Comparison of ENCODE assay signal across 15 mouse cellular contexts in the genomic region with DNA sequence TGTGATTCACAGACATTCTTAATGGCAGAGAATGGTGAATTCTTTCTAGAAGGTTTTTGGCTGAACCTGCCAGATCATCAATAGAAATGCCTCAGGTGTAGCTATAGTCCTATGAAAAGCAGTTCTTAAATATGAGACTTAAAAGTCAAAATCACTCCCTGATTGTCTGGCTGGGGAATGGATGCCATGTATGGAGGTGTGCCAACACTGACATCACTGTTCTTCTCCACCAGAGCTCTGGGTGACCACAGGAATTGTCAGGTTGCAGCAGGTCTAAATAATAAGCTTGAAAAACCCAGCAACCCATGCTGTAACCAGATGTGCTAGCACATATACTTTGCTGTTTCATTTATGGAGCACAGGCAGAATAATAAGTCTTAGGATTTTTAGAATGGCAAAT.
DNase-seq lines count a peak whose midpoint lies in the region; ATAC-seq and TF ChIP-seq lines count a peak whose summit lies in the region.
"Had no signal": no experiment of that assay in that cellular context is flagged by ENCODE, and none has a peak within 500 bp of the region (broad histone marks: within the 10 kb centered on the region; RNA-seq: fewer than 3 reads in every experiment).

No protein-coding gene starts in this region.

- CTCF ChIA-PET in Patski (lab: Charles Lee): interaction anchor here (1.2 to 1.3 kb wide), 2 partner anchors 11 to 16 kb away, joined by 3 to 4 read pairs; no protein-coding TSS in a partner anchor

- H3K4me1 ChIP-seq in limb, embryonic 14.5 days (ENCODE audit: control insufficient read depth, insufficient read depth, low read length): no peaks in the 10 kb centered on the region
- H3K4me1 ChIP-seq in limb, embryonic 10.5 days: no peaks in the 10 kb centered on the region
- H3K4me1 ChIP-seq in olfactory bulb, adult 2 months (ENCODE audit: control insufficient read depth, insufficient read depth, low read length): peaks cover 5% of the 10 kb centered on the region
- H3K4me1 ChIP-seq: hindbrain, embryonic 15.5 days; liver, embryonic 13.5 days; lung, embryonic 15.5 days; midbrain, embryonic 15.5 days had no signal

- H3K9me3 ChIP-seq in limb, embryonic 14.5 days (ENCODE audit: control insufficient read depth, low read length): no peaks in the 10 kb centered on the region
- no peaks in the 10 kb centered on the region for H3K9me3 ChIP-seq in limb, embryonic 10.5 days (replicated peaks)
- H3K9me3 ChIP-seq: hindbrain, embryonic 15.5 days; liver, embryonic 13.5 days; lung, embryonic 15.5 days; midbrain, embryonic 15.5 days had no signal

- no peak for TF ChIP-seq CTCF in Patski (IDR thresholded peaks at IDR 0.05)
- TF ChIP-seq CTCF in olfactory bulb, adult 2 months (IDR thresholded peaks at IDR 0.05; ENCODE audit: insufficient read depth, low read depth, low read length): no peak

- H3K36me3 ChIP-seq in limb, embryonic 14.5 days (ENCODE audit: control insufficient read depth, insufficient read depth, low read length): no peaks in the 10 kb centered on the region
- H3K36me3 ChIP-seq in limb, embryonic 10.5 days: no peaks in the 10 kb centered on the region
- H3K36me3 ChIP-seq: hindbrain, embryonic 15.5 days; liver, embryonic 13.5 days; lung, embryonic 15.5 days; midbrain, embryonic 15.5 days had no signal

- no peak for TF ChIP-seq POLR2A in limb, embryonic 14.5 days (IDR thresholded peaks at IDR 0.05; ENCODE audit: borderline replicate concordance, extremely low read depth, insufficient read depth, insufficient read length)
- TF ChIP-seq POLR2A in olfactory bulb, adult 2 months (IDR thresholded peaks at IDR 0.05; ENCODE audit: insufficient read depth, low read depth, low read length): no peak

- H3K4me3 ChIP-seq in limb, embryonic 14.5 days (replicated peaks; ENCODE audit: low read length): no peak overlapping the region
- no peak overlapping the region for H3K4me3 ChIP-seq in limb, embryonic 10.5 days
- H3K4me3 ChIP-seq in olfactory bulb, adult 2 months (ENCODE audit: insufficient read depth, low read depth, low read length): no peak overlapping the region
- H3K4me3 ChIP-seq: hindbrain, embryonic 15.5 days; liver, embryonic 13.5 days; lung, embryonic 15.5 days; midbrain, embryonic 15.5 days had no signal

- no peak overlapping the region for H3K4me2 ChIP-seq in limb, embryonic 14.5 days (replicated peaks; ENCODE audit: low read depth, low read length, severe bottlenecking)
- H3K4me2 ChIP-seq: heart, embryonic 11.5 days; hindbrain, embryonic 15.5 days; liver, embryonic 13.5 days; lung, embryonic 15.5 days; midbrain, embryonic 15.5 days had no signal

- peak; percentile 43 for DNase-seq in cerebellum, adult 9-10 months
- DNase-seq in cerebellum, adult 9-11 months: no peak
- DNase-seq in limb, embryonic 14.5 days (ENCODE audit: low spot score): peak; percentile 15
- no peak for DNase-seq in limb, embryonic 10.5 days (ENCODE audit: low spot score)
- peak; percentile 56 for DNase-seq in Patski (ENCODE audit: low read depth, low spot score)
- DNase-seq in right cerebral cortex, adult 2 months (ENCODE audit: low spot score in 2 of 2): no peak
- DNase-seq: adrenal gland, postnatal 14 days; heart, postnatal 14 days; liver, embryonic 13.5 days had no signal

- H3K27ac ChIP-seq in limb, embryonic 14.5 days (replicated peaks; ENCODE audit: low read depth, low read length): no peak overlapping the region
- H3K27ac ChIP-seq in limb, embryonic 10.5 days: no peak overlapping the region
- peak overlapping the region; percentile 81; the same call in 1 of the 2 replicates for H3K27ac ChIP-seq in olfactory bulb, adult 2 months (ENCODE audit: insufficient read depth, low read depth, low read length)
- H3K27ac ChIP-seq: hindbrain, embryonic 15.5 days; liver, embryonic 13.5 days; lung, embryonic 15.5 days; midbrain, embryonic 15.5 days had no signal

- in situ Hi-C loops in Patski (cut with MboI; ENCODE audit: low pct_unique_long_range_greater_than_20kb): no loop called here

- no peak overlapping the region for H3K9ac ChIP-seq in limb, embryonic 14.5 days (ENCODE audit: low read depth, low read length, severe bottlenecking)
- H3K9ac ChIP-seq: hindbrain, embryonic 15.5 days; liver, embryonic 13.5 days; lung, embryonic 15.5 days; midbrain, embryonic 15.5 days had no signal

- ATAC-seq in limb, embryonic 14.5 days (ENCODE audit: low FRiP score, low read depth): no peak
- peak; percentile 83 for ATAC-seq in Patski
- ATAC-seq: intestine, postnatal 0 days; midbrain, embryonic 15.5 days had no signal

- POLR2A ChIA-PET in Patski (lab: Charles Lee): no interaction called here

- no peaks in the 10 kb centered on the region for H3K27me3 ChIP-seq in limb, embryonic 14.5 days (ENCODE audit: control insufficient read depth, insufficient read depth, low read length)
- no peaks in the 10 kb centered on the region for H3K27me3 ChIP-seq in limb, embryonic 10.5 days (ENCODE audit: low read depth, poor library complexity, severe bottlenecking)
- H3K27me3 ChIP-seq in Patski: no peaks in the 10 kb centered on the region
- H3K27me3 ChIP-seq: hindbrain, embryonic 15.5 days; liver, embryonic 13.5 days; lung, embryonic 15.5 days; midbrain, embryonic 15.5 days had no signal

Comparison
In these comparisons a context has a peak if more than half of its experiments do, and no peak if none do; other contexts are left out.
1. DNase-seq: peak in cerebellum, adult 9-10 months (single experiment), limb, embryonic 14.5 days (single experiment) and Patski (single experiment); none in cerebellum, adult 9-11 months (single experiment), limb, embryonic 10.5 days (single experiment) and right cerebral cortex, adult 2 months (0 of 2).